Mouse (Mus musculus) MEL (cell line): ENCODE results near the gene Kcne3. TPM values are rescaled to one million over a fixed set of nuclear protein-coding genes. Genes with fewer than 3 reads are reported as not detected.

ENCODE experiments used
- DNase-seq: peaks from one replicate; pipeline ENCODE4 v3.0.0; 2011; ENCODE audit warnings: low read depth, low spot score
- H3K27ac ChIP-seq: 2 replicates; pipeline ENCODE4 v1.5.1; 2012; ENCODE audit warnings: low read depth, mild to moderate bottlenecking, control low read depth, low read length, moderate library complexity; ENCODE audit not compliant: control insufficient read depth
- H3K27me3 ChIP-seq, 2 experiments: fragments of 150-350 bp in 1 of 2; sonication (generic) in 1 of 2; 2 replicates each; pipeline ENCODE4 v1.6.1; 2012; ENCODE audit warnings: low read length in 2 of 2, mild to moderate bottlenecking in 2 of 2, improper control_type of control experiment in 1 of 2, moderate library complexity in 1 of 2; ENCODE audit not compliant: insufficient read depth in 2 of 2, control insufficient read depth in 1 of 2
- H3K36me3 ChIP-seq, 2 experiments: 2 replicates each; pipeline ENCODE4 v1.6.1; 2012 to 2014; ENCODE audit warnings: low read length in 2 of 2, improper control_type of control experiment in 1 of 2, inconsistent platforms in 1 of 2, mild to moderate bottlenecking in 1 of 2; ENCODE audit not compliant: insufficient read depth in 2 of 2, control insufficient read depth in 1 of 2
- H3K4me1 ChIP-seq, 2 experiments: fragments of 150-350 bp in 1 of 2; sonication (generic) in 1 of 2; 2 replicates each; pipeline ENCODE4 v1.6.1; 2012; ENCODE audit warnings: low read length in 2 of 2, improper control_type of control experiment in 1 of 2, mild to moderate bottlenecking in 1 of 2; ENCODE audit not compliant: insufficient read depth in 2 of 2, control insufficient read depth in 1 of 2
- H3K4me3 ChIP-seq, 2 experiments: fragments of 150-350 bp in 1 of 2; sonication (generic) in 1 of 2; 2 replicates each; pipeline ENCODE4 v1.5.1; 2012; ENCODE audit warnings: low read depth in 2 of 2, low read length in 2 of 2, mild to moderate bottlenecking in 2 of 2, moderate library complexity in 2 of 2, control low read depth in 1 of 2, improper control_type of control experiment in 1 of 2; ENCODE audit not compliant: control insufficient read depth in 1 of 2, insufficient read depth in 1 of 2
- H3K79me2 ChIP-seq: 2 replicates; pipeline ENCODE4 v1.6.1; 2012; ENCODE audit warnings: mild to moderate bottlenecking, low read length, moderate library complexity; ENCODE audit not compliant: control insufficient read depth, poor library complexity, insufficient read depth
- H3K9ac ChIP-seq: 2 replicates; pipeline ENCODE4 v1.6.1; 2012; ENCODE audit warnings: low read depth, mild to moderate bottlenecking, control low read depth, low read length, moderate library complexity; ENCODE audit not compliant: control insufficient read depth, poor library complexity, severe bottlenecking
- H3K9me3 ChIP-seq: fragments of 150-350 bp; sonication (generic); replicated peaks from 2 replicates; pipeline ENCODE4 v1.6.1; 2012; ENCODE audit warnings: mild to moderate bottlenecking, low read length, improper control_type of control experiment, moderate library complexity; ENCODE audit not compliant: insufficient read depth
- BHLHE40 ChIP-seq: IDR thresholded peaks from 2 replicates; pipeline ENCODE4 v1.6.1; 2012; ENCODE audit warnings: low read depth, mild to moderate bottlenecking, inconsistent platforms, low read length, improper control_type of control experiment, borderline replicate concordance
- CHD1 ChIP-seq: IDR thresholded peaks from 2 replicates; pipeline ENCODE4 v1.6.1; 2012; ENCODE audit warnings: low read depth, mild to moderate bottlenecking, inconsistent platforms, low read length, improper control_type of control experiment
- CHD2 ChIP-seq: IDR thresholded peaks from 2 replicates; pipeline ENCODE4 v1.6.1; 2011; ENCODE audit warnings: low read length, improper control_type of control experiment
- EP300 ChIP-seq, 2 experiments: IDR thresholded peaks; 2 replicates each; pipeline ENCODE4 v1.6.1; 2011; ENCODE audit warnings: improper control_type of control experiment in 2 of 2, low read length in 2 of 2, low read depth in 1 of 2, mild to moderate bottlenecking in 1 of 2
- HCFC1 ChIP-seq: IDR thresholded peaks from 2 replicates; pipeline ENCODE4 v1.6.1; 2012; ENCODE audit warnings: low read depth, mild to moderate bottlenecking, inconsistent platforms, low read length, improper control_type of control experiment, moderate library complexity
- JUND ChIP-seq: IDR thresholded peaks from 2 replicates; pipeline ENCODE4 v1.6.1; 2011; ENCODE audit warnings: low read depth, mild to moderate bottlenecking, improper control_type of control experiment, low read length
- MAFK ChIP-seq: IDR thresholded peaks from 2 replicates; pipeline ENCODE4 v1.6.1; 2011; ENCODE audit warnings: low read depth, mild to moderate bottlenecking, low read length, improper control_type of control experiment, borderline replicate concordance
- MAZ ChIP-seq: IDR thresholded peaks from 2 replicates; pipeline ENCODE4 v1.6.1; 2012; ENCODE audit warnings: low read depth, mild to moderate bottlenecking, inconsistent platforms, low read length, improper control_type of control experiment
- MXI1 ChIP-seq: IDR thresholded peaks from 2 replicates; pipeline ENCODE4 v1.6.1; 2011; ENCODE audit warnings: mild to moderate bottlenecking, low read depth, low read length, improper control_type of control experiment
- POLR2A ChIP-seq, 2 experiments: IDR thresholded peaks; 2 replicates each; pipeline ENCODE4 v1.6.1; 2011 to 2012; ENCODE audit warnings: low read length in 2 of 2, mild to moderate bottlenecking in 2 of 2, control low read depth in 1 of 2, improper control_type of control experiment in 1 of 2, low read depth in 1 of 2, moderate library complexity in 1 of 2; ENCODE audit not compliant: control insufficient read depth in 1 of 2, insufficient read depth in 1 of 2, poor library complexity in 1 of 2
- RAD21 ChIP-seq: IDR thresholded peaks from 2 replicates; pipeline ENCODE4 v1.6.1; 2011; ENCODE audit warnings: mild to moderate bottlenecking, low read depth, low read length, improper control_type of control experiment
- SIN3A ChIP-seq: IDR thresholded peaks from 2 replicates; pipeline ENCODE4 v1.6.1; 2012; ENCODE audit warnings: low read length, improper control_type of control experiment, inconsistent platforms
- SMC3 ChIP-seq: IDR thresholded peaks from 2 replicates; pipeline ENCODE4 v1.6.1; 2011; ENCODE audit warnings: low read depth, low read length, improper control_type of control experiment
- TAL1 ChIP-seq: IDR thresholded peaks from 2 replicates; pipeline ENCODE4 v1.6.1; 2012; ENCODE audit warnings: mild to moderate bottlenecking, inconsistent platforms, low read length, moderate library complexity, mixed read lengths
- UBTF ChIP-seq: IDR thresholded peaks from 2 replicates; pipeline ENCODE4 v1.6.1; 2012; ENCODE audit warnings: low read depth, mild to moderate bottlenecking, inconsistent platforms, low read length, improper control_type of control experiment, moderate library complexity, borderline replicate concordance; ENCODE audit not compliant: insufficient read depth
- USF1 ChIP-seq: IDR thresholded peaks from 2 replicates; pipeline ENCODE4 v1.6.1; 2014; ENCODE audit warnings: low read depth, mild to moderate bottlenecking, inconsistent platforms, low read length, improper control_type of control experiment, moderate library complexity
- ZC3H11A ChIP-seq: IDR thresholded peaks from 2 replicates; pipeline ENCODE4 v1.6.1; 2012; ENCODE audit warnings: low read depth, mild to moderate bottlenecking, inconsistent platforms, low read length, improper control_type of control experiment
- ZMIZ1 ChIP-seq: IDR thresholded peaks from 2 replicates; pipeline ENCODE4 v1.6.1; 2012; ENCODE audit warnings: low read depth, mild to moderate bottlenecking, inconsistent platforms, low read length, improper control_type of control experiment, moderate library complexity
- polyA plus RNA-seq, 2 experiments: library from polyadenylated mRNA; stranded (reverse) in 1 of 2; unstranded in 1 of 2; fragments of >175 nt in 1 of 2; fragments of >200 nt in 1 of 2; gene quantifications; 2 replicates each; pipeline versions ENCODE4 v1.2.1 to v1.2.4; 2012; ENCODE audit warnings: low replicate concordance in 2 of 2, low read depth in 1 of 2; ENCODE audit not compliant: insufficient read length in 2 of 2, insufficient read depth in 1 of 2, missing spikeins in 1 of 2
- total RNA-seq: library from RNA; depleted of rRNA; stranded (reverse); fragments of 300-350 nt; gene quantifications from 2 replicates; pipeline ENCODE4 v1.2.3, GENCODE M21; 2012

Gene Kcne3
- total and polyA plus RNA-seq, 3 experiments = 4.9 to 6.7 TPM; not detected in 1

DNA sequence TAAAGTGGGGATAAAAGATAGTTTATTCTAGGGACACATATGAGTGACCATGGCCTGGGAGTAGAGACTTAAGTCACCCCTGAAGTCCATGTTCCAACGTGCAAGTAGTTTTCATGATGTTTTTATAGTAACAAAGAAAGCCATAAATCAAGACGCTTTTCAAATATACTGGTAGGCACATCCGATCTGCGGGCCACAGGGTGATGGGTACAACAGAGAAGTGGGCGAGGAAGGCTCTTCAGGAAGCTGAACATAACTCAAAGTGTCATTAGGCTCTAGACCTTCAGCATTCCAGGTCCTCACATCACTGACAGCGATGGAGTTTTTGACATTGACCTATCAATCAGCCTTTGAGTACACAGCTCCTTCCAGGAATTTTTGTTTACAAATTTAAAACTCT, 45.7 kb upstream of the Kcne3 start:
- Histone ChIP-seq H3K27me3 (peaks cover 0 to 3% of the 10 kb centered on the region in 2 experiments; a peak in 2 of 4 replicates), H3K79me2 (no peaks in the 10 kb centered on the region), H3K4me3 (no peak overlapping the region), H3K9ac (no peak overlapping the region), H3K9me3 (no peaks in the 10 kb centered on the region), H3K36me3 (no peaks in the 10 kb centered on the region), H3K27ac (no peak overlapping the region), H3K4me1 (no peaks in the 10 kb centered on the region)
- DNase-seq = no peak
- no peak for TF ChIP-seq SMC3
- TF ChIP-seq CHD2 = no peak
- no peak for TF ChIP-seq RAD21
- no peak for TF ChIP-seq ZMIZ1
- TF ChIP-seq CHD1 = no peak
- TF ChIP-seq UBTF = no peak
- TF ChIP-seq MAFK = no peak
- no peak for TF ChIP-seq EP300 (IDR thresholded peaks at IDR 0.05; ENCODE audit: low read depth in 1 of 2, low read length in 2 of 2)
- TF ChIP-seq SIN3A = no peak
- TF ChIP-seq MXI1 = no peak
- TF ChIP-seq BHLHE40 = no peak
- no peak for TF ChIP-seq HCFC1
- TF ChIP-seq POLR2A (IDR thresholded peaks at IDR 0.05; ENCODE audit: control insufficient read depth in 1 of 2, insufficient read depth in 1 of 2, low read depth in 1 of 2, low read length in 2 of 2, poor library complexity in 1 of 2) = no peak
- no peak for TF ChIP-seq JUND

DNA sequence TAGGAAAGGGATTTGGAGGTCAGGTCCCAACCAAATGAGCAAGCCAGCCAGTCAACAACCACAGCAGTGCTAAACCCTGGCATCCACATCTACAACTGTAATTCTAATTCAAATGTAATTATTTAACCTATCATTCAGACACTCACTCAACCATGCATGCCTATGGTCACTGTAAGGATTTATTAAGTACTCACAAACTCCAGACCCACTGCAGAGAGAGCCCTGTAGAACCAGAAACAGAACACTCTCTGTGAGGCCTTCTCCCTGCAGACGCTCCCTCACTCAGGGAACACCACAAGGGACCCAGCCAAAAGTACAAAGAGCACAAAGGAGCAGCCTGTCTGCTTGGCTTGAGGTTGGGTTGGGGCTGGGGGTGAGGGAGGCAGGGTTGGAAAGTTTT, 43.9 kb upstream of the Kcne3 start:
- no peaks in the 10 kb centered on the region for H3K79me2 ChIP-seq
- no peaks in the 10 kb centered on the region for H3K36me3 ChIP-seq
- H3K4me1 ChIP-seq = no peaks in the 10 kb centered on the region
- H3K27me3 ChIP-seq = peaks cover 4 to 6% of the 10 kb centered on the region in 2 experiments
- no peak overlapping the region for H3K4me3 ChIP-seq
- DNase-seq = no peak
- H3K27ac ChIP-seq = no peak overlapping the region
- no peaks in the 10 kb centered on the region for H3K9me3 ChIP-seq
- no peak overlapping the region for H3K9ac ChIP-seq
- TF ChIP-seq CHD2 = no peak
- no peak for TF ChIP-seq USF1
- TF ChIP-seq SMC3 = no peak
- no peak for TF ChIP-seq UBTF
- TF ChIP-seq MAZ = no peak
- TF ChIP-seq TAL1 = no peak
- TF ChIP-seq ZC3H11A = no peak
- TF ChIP-seq SIN3A = no peak
